Mouse (Mus musculus): Measurements from ENCODE around the gene Lrch1.

DNA sequence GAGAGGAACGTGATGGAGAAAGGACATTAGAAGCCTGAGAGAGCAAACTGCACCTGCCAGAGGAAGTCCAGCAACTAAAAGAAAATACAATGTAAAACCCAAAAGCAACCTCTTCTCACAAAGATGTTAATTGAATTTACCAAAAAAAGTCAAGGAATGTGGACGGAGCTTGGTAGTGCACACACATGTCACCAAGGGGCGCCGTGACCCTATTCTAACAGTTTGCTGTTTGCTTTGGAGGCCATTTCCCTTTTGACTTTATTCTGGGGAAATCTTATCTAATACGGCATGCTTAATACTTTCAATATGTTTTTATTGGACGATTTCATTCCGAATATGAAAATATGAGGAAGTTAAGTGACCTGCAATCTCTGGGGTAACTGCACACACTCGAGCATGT lies 158.9 kb downstream of the Lrch1 start:
- TF ChIP-seq HCFC1 (IDR thresholded peaks at IDR 0.05; ENCODE audit: borderline replicate concordance, insufficient read depth, low read length), result no peak
- TF ChIP-seq CHD2 (IDR thresholded peaks at IDR 0.05; ENCODE audit: low read depth, low read length), result no peak

All from ES-E14 (cell line).